Mouse (Mus musculus) spleen, adult 2 months (tissue): ENCODE data around the gene Cldn3. TPM values are rescaled to one million over a fixed set of nuclear protein-coding genes. Genes with fewer than 3 reads are reported as not detected.

Experiments
- DNase-seq, 2 experiments: peaks; one replicate each; pipeline versions ENCODE4 v3.0.0 to v3.0.0-alpha.2; 2012 to 2021; ENCODE audit warnings: low spot score in 2 of 2, low read depth in 1 of 2
- H3K27ac ChIP-seq: fragments of 200-500 bp; 2 replicates; pipeline ENCODE4 v1.5.1; 2012; ENCODE audit warnings: low read length, inconsistent platforms; ENCODE audit not compliant: insufficient read depth
- H3K27me3 ChIP-seq: fragments of 200-500 bp; 2 replicates; pipeline ENCODE4 v1.6.1; 2012; ENCODE audit warnings: mild to moderate bottlenecking, moderate library complexity, low read length, inconsistent platforms; ENCODE audit not compliant: control insufficient read depth, insufficient read depth
- H3K36me3 ChIP-seq: fragments of 200-500 bp; 2 replicates; pipeline ENCODE4 v1.6.1; 2012; ENCODE audit warnings: mild to moderate bottlenecking, low read length, inconsistent platforms; ENCODE audit not compliant: control insufficient read depth, insufficient read depth
- H3K4me1 ChIP-seq: fragments of 200-500 bp; 2 replicates; pipeline ENCODE4 v1.6.1; 2011; ENCODE audit warnings: inconsistent platforms; ENCODE audit not compliant: control insufficient read depth, insufficient read depth, insufficient read length
- H3K4me3 ChIP-seq: fragments of 200-500 bp; 2 replicates; pipeline ENCODE4 v1.5.1; 2011; ENCODE audit warnings: mild to moderate bottlenecking, inconsistent platforms; ENCODE audit not compliant: insufficient read depth, insufficient read length; ENCODE audit errors: extremely low read depth
- CTCF ChIP-seq: fragments of 200-500 bp; IDR thresholded peaks from 2 replicates; pipeline ENCODE4 v1.5.1; 2011; ENCODE audit warnings: mild to moderate bottlenecking, inconsistent platforms; ENCODE audit not compliant: insufficient read depth, insufficient read length, insufficient replicate concordance; ENCODE audit errors: extremely low read depth
- POLR2A ChIP-seq: fragments of 200-500 bp; IDR thresholded peaks from 2 replicates; pipeline ENCODE4 v1.6.1; 2011; ENCODE audit warnings: low read depth, low read length, inconsistent platforms
- WGBS: fragments of 180-500 bp; shearing (Covaris S2); methylation state at CpG from one replicate; pipeline ENCODE4 v1.1.7; 2018; 5-methylcytosine and 5-hydroxymethylcytosine counted together
- polyA plus RNA-seq: library from polyadenylated mRNA; depleted of rRNA; stranded (reverse); fragments of >200 nt; gene quantifications from 2 replicates; pipeline ENCODE4 v1.2.3, GENCODE M21; 2012

Cldn3 gene
- polyA plus RNA-seq, 1 experiment = 3.1 TPM

DNA sequence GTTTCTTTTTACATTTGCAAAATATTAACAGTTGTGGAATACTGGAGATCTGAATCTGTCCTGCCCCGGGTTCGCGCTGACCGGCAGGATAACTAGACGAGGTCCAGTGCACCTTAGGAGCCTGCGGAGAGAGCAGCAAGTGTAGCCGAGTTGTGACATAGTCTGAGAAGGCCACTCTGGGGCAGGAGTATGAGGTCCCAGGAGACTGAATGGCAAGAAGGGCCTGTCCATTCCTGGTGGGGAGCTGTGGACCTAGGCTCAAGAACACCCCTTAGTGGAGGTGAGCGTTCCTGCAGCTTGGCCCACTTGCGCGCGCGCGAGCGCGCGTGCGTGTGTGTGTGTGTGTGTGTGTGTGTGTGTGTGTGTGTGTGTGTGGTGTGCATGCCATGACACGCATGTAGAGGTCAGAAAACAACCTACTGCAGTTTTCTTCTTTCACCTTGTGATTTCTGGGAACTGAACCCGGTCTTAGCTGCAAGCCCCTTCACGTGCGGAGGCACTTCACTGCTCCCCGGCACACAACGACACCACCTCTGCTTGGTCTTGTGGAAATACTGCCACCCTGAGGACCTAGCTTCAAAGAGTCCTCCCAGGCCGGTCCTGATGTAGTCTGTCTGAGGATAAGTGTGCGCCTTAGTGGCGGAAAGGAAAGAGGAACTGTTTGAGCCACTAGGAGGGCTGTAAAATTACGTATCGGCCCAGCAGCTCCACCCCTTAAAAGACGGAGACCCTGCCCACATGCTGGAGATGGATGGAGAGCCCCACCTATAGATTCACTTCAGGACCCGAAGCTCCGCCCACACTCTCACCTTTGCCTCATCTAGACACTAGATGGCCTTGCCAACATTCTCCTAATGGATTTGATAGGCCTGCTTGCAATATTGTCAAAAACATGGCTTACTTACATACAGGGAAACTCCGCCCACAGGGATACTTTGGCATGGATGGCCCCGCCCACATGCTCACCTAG is 19.9 kb upstream of the Cldn3 start:
- no peaks in the 10 kb centered on the region for H3K27me3 ChIP-seq
- H3K4me1 ChIP-seq = peaks cover 5% of the 10 kb centered on the region; the same call in 1 of the 2 replicates
- 0 out of 2 replicates have a peak overlapping the region, but pooled peaks have one; percentile 16 for H3K4me3 ChIP-seq
- DNase-seq = peak; percentile 36 to 58
- TF ChIP-seq CTCF (peak; percentile 36; the same call in 1 of the 2 replicates), POLR2A (no peak)
- H3K27ac ChIP-seq = no peak overlapping the region
- 8% methylated on average over 33 of the region's 33 CpGs for WGBS
- H3K36me3 ChIP-seq = no peaks in the 10 kb centered on the region

DNA sequence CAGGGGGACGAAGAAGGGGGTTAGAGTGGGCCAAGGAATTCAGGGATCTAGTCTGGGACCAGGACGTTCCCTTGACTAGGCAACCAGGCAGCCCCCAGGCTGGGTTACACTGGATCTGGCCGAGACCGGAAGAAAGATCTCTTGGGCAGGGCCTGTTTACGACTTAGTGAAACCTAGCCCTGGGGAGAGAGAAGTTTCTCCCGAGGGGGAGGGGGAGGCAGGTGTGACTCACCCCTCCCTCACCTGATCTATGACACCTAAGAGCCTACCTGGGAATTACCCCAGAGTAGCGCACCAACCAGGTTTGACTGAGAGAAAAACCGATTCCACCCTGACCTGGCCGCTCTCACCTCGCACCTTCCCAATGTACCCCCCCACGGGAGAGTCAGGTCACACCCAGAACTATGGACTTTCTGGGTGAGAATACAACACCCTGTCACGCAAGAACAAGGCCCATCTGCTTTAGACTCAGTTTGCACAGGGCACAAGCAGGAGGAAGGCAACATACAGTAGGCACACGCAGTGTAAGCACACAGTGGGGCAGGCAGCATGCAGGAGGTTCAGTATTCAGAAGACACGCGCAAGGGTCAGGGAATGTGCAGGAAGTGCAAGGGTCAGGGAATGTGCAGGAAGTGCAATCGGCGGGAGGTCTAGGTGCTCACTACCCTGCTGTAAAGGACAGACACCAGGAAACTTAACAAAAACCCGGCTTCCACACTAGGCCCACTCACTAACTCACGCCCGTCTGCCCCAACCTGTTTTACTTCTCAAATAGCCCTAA is 18.7 kb upstream of the Cldn3 start:
- H3K4me3 ChIP-seq = no peak overlapping the region

DNA sequence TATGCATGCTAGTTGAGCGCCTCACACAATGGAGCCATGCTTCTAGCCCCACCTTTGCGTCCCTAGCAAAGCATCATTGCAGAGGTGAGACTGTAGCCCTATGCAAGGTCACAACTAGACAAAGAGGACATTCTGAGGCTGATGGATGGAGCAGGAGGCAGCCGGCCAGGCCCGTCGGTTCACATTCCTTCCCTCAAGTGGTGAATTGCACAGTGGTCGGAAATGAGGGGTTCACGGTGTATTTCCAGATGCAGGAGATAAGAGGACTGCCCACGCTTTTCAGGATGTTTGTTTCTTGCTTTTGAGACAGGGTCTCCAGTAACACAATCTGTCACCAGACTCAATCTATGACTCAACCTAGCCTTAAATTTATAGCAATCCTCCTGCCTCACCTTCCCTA is 15.3 kb upstream of the Cldn3 start:
- Histone ChIP-seq H3K4me1 (peaks cover 5% of the 10 kb centered on the region; the same call in 1 of the 2 replicates), H3K27ac (no peak overlapping the region), H3K36me3 (no peaks in the 10 kb centered on the region), H3K4me3 (no peak overlapping the region), H3K27me3 (no peaks in the 10 kb centered on the region)
- no peak for DNase-seq
- WGBS = 87% methylated on average over 8 of the region's 8 CpGs
- TF ChIP-seq POLR2A (no peak), CTCF (no peak)

More for the DNA sequence above, 18.7 kb upstream of the Cldn3 start:
- Histone ChIP-seq H3K27me3 (no peaks in the 10 kb centered on the region), H3K36me3 (no peaks in the 10 kb centered on the region), H3K27ac (no peak overlapping the region), H3K4me1 (peaks cover 5% of the 10 kb centered on the region; the same call in 1 of the 2 replicates)
- TF ChIP-seq POLR2A (no peak), CTCF (no peak)
- 85% methylated on average over 20 of the region's 20 CpGs for WGBS
- DNase-seq = no peak

DNA sequence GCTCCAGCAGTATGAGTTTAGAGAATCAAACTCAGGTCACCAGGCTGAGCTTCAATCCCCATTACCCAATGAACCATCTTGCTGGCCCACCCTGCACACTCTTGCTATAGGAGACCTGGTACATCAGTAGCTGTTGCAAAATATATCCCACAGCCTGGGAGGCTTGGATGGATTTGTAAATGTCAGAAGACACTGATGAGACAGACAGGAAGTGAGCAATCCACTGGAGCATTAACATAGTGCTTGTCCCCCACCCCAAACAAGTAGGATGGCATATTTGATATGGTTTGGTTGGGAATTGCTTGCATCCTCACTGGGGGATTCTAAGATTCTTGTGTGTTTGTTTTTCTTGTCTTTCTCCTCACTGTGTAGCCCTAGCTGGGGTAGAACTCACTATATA is 12.9 kb upstream of the Cldn3 start:
- Histone ChIP-seq H3K27ac (no peak overlapping the region), H3K4me3 (no peak overlapping the region), H3K36me3 (no peaks in the 10 kb centered on the region), H3K4me1 (no peaks in the 10 kb centered on the region), H3K27me3 (no peaks in the 10 kb centered on the region)
- no peak for DNase-seq
- no peak for TF ChIP-seq POLR2A
- no peak for TF ChIP-seq CTCF

DNA sequence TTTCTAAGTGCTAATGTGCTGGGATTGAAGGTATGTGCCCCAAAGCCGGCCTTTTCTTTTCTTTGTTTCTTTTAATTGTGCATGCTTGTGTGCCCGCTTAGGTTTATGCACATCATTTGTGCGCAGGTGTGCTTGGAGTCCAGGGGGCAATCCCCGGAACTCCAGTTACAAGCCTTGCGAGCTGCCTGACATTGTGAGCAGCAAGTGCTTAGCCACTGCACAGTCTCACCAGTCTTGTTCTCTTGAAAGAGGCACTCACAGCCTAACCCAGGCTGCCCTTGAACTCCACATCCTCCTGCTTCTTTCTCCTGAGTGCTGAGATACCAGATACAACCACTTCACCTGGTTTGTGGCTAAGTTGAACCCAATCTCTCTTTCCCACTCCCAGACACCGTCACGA is 12.5 kb upstream of the Cldn3 start:
- no peak for DNase-seq
- Histone ChIP-seq H3K27me3 (no peaks in the 10 kb centered on the region), H3K4me1 (no peaks in the 10 kb centered on the region), H3K27ac (no peak overlapping the region), H3K36me3 (no peaks in the 10 kb centered on the region), H3K4me3 (no peak overlapping the region)
- TF ChIP-seq POLR2A (no peak), CTCF (no peak)
- WGBS = 89% methylated on average over 7 of the region's 7 CpGs

DNA sequence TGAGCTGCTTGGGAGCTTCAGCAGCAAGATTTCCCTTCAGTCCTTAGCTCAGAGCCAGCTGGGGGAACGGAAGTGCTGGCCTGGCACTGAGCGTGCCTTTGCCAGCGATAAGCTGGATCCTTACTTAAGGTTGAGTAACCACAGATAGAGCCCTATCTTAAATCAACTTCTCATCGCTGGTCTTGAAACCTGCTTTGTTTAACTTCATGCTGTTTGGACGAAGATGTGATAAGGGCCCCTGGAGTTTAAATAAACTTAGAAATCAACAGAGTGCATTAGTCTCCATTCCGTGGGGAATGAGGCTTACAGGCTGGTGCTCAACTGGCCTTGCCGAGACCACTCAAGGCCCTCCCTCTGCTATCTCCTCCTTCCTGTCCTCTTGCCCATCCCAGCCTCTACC is 11.7 kb upstream of the Cldn3 start:
- 49% methylated on average over 7 of the region's 7 CpGs for WGBS
- no peak for DNase-seq
- no peak for TF ChIP-seq CTCF
- TF ChIP-seq POLR2A = no peak

More for the DNA sequence above, 11.7 kb upstream of the Cldn3 start:
- H3K27ac ChIP-seq = no peak overlapping the region
- no peaks in the 10 kb centered on the region for H3K4me1 ChIP-seq
- H3K36me3 ChIP-seq = no peaks in the 10 kb centered on the region
- no peaks in the 10 kb centered on the region for H3K27me3 ChIP-seq
- no peak overlapping the region for H3K4me3 ChIP-seq
